Mouse (Mus musculus): Measurements from ENCODE around the gene Pcbp1. TPM values are rescaled to one million over a fixed set of nuclear protein-coding genes. Genes with fewer than 3 reads are reported as not detected.

The Pcbp1 gene
- polyA plus RNA-seq, 1 experiment: 314 TPM

- WGBS: 67% methylated on average over 4 of the region's 4 CpGs
- Histone ChIP-seq H3K4me3 (ENCODE audit: low read depth, low read length) (no peak overlapping the region), H3K36me3 (ENCODE audit: control insufficient read depth, insufficient read depth, low read length) (no peaks in the 10 kb centered on the region), H3K27ac (ENCODE audit: insufficient read depth, low read depth, low read length) (no peak overlapping the region), H3K4me1 (ENCODE audit: control insufficient read depth, insufficient read depth, insufficient read length, low read length) (peaks cover 9% of the 10 kb centered on the region; the same call in 1 of the 2 replicates), H3K27me3 (ENCODE audit: control insufficient read depth, insufficient read depth, low read length) (no peaks in the 10 kb centered on the region)
- TF ChIP-seq POLR2A (IDR thresholded peaks at IDR 0.05; ENCODE audit: low read depth, low read length): no peak
- no peak for TF ChIP-seq CTCF (IDR thresholded peaks at IDR 0.05; ENCODE audit: extremely low read depth, insufficient read length, insufficient replicate concordance, low read depth, low read length)
Observed at GRCm38 (mm10) chr6:86510979-86511378, 15.1 kb downstream of the Pcbp1 start.

GRCm38 (mm10) chr6:86509866-86510200 lies 16.3 kb downstream of the Pcbp1 start:
- H3K36me3 ChIP-seq (ENCODE audit: control insufficient read depth, insufficient read depth, low read length): no peaks in the 10 kb centered on the region
- no peak overlapping the region for H3K4me3 ChIP-seq (ENCODE audit: low read depth, low read length)
- no peak overlapping the region for H3K27ac ChIP-seq (ENCODE audit: insufficient read depth, low read depth, low read length)
- WGBS: 71% methylated on average over 3 of the region's 3 CpGs
- 0 out of 2 replicates have a peak, but pooled peaks cover 2% of the 10 kb centered on the region for H3K4me1 ChIP-seq (ENCODE audit: control insufficient read depth, insufficient read depth, insufficient read length, low read length)
- no peak for TF ChIP-seq POLR2A (IDR thresholded peaks at IDR 0.05; ENCODE audit: low read depth, low read length)
- TF ChIP-seq CTCF (IDR thresholded peaks at IDR 0.05; ENCODE audit: extremely low read depth, insufficient read length, insufficient replicate concordance, low read depth, low read length): no peak
- H3K27me3 ChIP-seq (ENCODE audit: control insufficient read depth, insufficient read depth, low read length): no peaks in the 10 kb centered on the region

DNA sequence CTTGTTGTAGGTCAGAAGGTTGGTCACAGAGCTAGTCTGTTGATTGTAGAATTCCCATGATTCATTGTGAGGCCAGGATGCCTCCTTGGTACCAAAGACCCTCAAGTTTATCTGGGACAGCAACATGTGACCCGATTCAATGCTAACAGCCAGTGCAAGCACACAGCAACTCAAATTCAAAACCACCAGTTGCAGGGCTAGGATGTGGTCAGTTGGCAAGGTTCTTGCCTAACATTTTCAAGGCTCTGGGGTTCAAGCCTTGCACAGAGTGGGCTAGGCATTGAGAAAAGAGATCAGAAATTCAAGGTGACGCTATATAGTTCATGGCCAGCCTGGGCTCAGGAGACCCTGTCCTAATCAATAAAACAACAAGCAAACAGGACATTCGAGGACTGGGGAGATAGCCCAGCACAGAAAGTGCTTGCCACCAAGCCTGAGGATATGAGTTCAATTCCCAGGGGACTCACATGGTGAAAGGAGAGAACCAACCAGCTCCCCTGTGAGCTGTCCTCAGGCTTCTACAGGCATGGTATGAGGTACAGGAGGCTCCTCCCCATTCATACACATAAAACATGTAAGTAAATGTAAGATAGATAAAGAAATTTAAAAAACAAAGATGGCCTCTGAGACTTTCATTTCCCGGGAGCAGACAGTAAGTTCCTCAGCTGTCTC lies 16.8 kb downstream of the Pcbp1 start:
- 79% methylated on average over 4 of the region's 4 CpGs for WGBS
- Histone ChIP-seq H3K27ac (ENCODE audit: insufficient read depth, low read depth, low read length) (no peak overlapping the region), H3K36me3 (ENCODE audit: control insufficient read depth, insufficient read depth, low read length) (no peaks in the 10 kb centered on the region), H3K4me3 (ENCODE audit: low read depth, low read length) (no peak overlapping the region), H3K4me1 (ENCODE audit: control insufficient read depth, insufficient read depth, insufficient read length, low read length) (no peaks in the 10 kb centered on the region), H3K27me3 (ENCODE audit: control insufficient read depth, insufficient read depth, low read length) (no peaks in the 10 kb centered on the region)
- TF ChIP-seq POLR2A (IDR thresholded peaks at IDR 0.05; ENCODE audit: low read depth, low read length) (no peak), CTCF (IDR thresholded peaks at IDR 0.05; ENCODE audit: extremely low read depth, insufficient read length, insufficient replicate concordance, low read depth, low read length) (no peak)

GRCm38 (mm10) chr6:86508736-86509135 lies 17.4 kb downstream of the Pcbp1 start:
- Histone ChIP-seq H3K27me3 (ENCODE audit: control insufficient read depth, insufficient read depth, low read length) (no peaks in the 10 kb centered on the region), H3K36me3 (ENCODE audit: control insufficient read depth, insufficient read depth, low read length) (no peaks in the 10 kb centered on the region), H3K4me3 (ENCODE audit: low read depth, low read length) (no peak overlapping the region), H3K27ac (ENCODE audit: insufficient read depth, low read depth, low read length) (no peak overlapping the region), H3K4me1 (ENCODE audit: control insufficient read depth, insufficient read depth, insufficient read length, low read length) (no peaks in the 10 kb centered on the region)
- TF ChIP-seq POLR2A (IDR thresholded peaks at IDR 0.05; ENCODE audit: low read depth, low read length): no peak
- TF ChIP-seq CTCF (IDR thresholded peaks at IDR 0.05; ENCODE audit: extremely low read depth, insufficient read length, insufficient replicate concordance, low read depth, low read length): no peak
- 87% methylated on average over 3 of the region's 3 CpGs for WGBS

DNA sequence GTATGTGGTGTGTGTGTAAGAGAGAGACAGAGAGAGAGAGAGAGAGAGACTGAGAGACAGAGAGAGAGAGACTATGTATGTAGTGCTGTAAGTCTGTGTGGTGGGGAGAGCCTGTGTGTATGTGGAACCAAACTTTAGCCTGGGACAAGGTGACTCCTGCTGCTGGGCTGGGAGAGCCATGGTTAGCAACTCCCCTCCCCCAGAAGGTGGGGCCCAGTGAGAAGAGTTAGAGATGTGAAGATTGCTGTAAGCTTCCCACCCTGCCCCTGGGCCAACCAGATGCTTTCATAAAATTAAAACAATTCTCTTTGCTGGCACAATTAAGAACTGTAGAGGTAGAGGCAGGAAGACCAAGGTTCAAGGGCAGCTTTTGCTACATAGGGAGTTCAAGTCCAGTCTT lies 19.0 kb downstream of the Pcbp1 start:
- TF ChIP-seq CTCF (IDR thresholded peaks at IDR 0.05; ENCODE audit: extremely low read depth, insufficient read length, insufficient replicate concordance, low read depth, low read length) (no peak), POLR2A (IDR thresholded peaks at IDR 0.05; ENCODE audit: low read depth, low read length) (no peak)
- no peak overlapping the region for H3K27ac ChIP-seq (ENCODE audit: insufficient read depth, low read depth, low read length)

DNA sequence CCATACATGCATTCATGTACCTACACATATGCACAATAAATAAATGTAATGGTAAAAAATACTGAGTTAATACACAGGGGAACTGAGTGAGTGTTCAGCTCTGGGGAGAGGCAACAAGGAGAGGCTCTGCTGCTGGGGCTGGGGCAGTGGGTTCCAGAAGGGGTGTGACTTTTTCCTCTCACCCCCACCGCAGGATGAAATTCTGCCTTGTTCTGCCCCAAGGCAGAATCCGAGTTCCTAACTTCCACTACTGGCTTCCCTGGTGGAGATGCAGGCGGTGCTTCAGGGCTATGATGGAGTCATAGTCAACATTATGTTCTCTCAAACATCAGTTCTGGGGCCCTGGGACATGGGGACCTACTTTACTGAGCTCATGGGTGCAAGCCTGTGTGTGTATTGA lies 19.8 kb downstream of the Pcbp1 start:
- WGBS: 90% methylated on average over 3 of the region's 3 CpGs
- H3K36me3 ChIP-seq (ENCODE audit: control insufficient read depth, insufficient read depth, low read length): no peaks in the 10 kb centered on the region
- H3K27ac ChIP-seq (ENCODE audit: insufficient read depth, low read depth, low read length): no peak overlapping the region
- H3K4me3 ChIP-seq (ENCODE audit: low read depth, low read length): no peak overlapping the region
- no peaks in the 10 kb centered on the region for H3K4me1 ChIP-seq (ENCODE audit: control insufficient read depth, insufficient read depth, insufficient read length, low read length)
- H3K27me3 ChIP-seq (ENCODE audit: control insufficient read depth, insufficient read depth, low read length): no peaks in the 10 kb centered on the region
- TF ChIP-seq POLR2A (IDR thresholded peaks at IDR 0.05; ENCODE audit: low read depth, low read length): no peak
- no peak for TF ChIP-seq CTCF (IDR thresholded peaks at IDR 0.05; ENCODE audit: extremely low read depth, insufficient read length, insufficient replicate concordance, low read depth, low read length)

More for the DNA sequence above, 19.0 kb downstream of the Pcbp1 start:
- Histone ChIP-seq H3K36me3 (ENCODE audit: control insufficient read depth, insufficient read depth, low read length) (no peaks in the 10 kb centered on the region), H3K4me1 (ENCODE audit: control insufficient read depth, insufficient read depth, insufficient read length, low read length) (no peaks in the 10 kb centered on the region), H3K4me3 (ENCODE audit: low read depth, low read length) (no peak overlapping the region), H3K27me3 (ENCODE audit: control insufficient read depth, insufficient read depth, low read length) (no peaks in the 10 kb centered on the region)

DNA sequence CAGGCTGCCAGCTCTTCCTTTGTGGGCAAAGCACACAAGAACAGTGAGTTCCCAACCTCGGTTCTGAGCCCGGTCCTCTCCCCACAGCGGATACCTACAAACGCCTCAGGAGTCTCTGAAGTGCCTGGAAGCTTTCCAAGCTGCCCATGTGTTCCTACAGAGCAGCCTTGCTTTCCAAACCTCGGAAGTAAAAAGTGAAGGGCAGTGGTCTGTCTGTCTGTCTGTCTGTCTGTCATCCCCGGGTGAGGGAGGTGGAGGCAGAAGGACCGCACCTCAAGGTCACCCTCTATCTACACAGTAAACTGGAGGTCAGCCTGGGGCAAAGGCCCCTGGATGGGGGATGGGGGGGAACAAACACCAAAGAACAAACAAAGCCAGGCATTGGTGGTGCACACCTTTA lies 20.4 kb downstream of the Pcbp1 start:
- no peak overlapping the region for H3K27ac ChIP-seq (ENCODE audit: insufficient read depth, low read depth, low read length)
- H3K27me3 ChIP-seq (ENCODE audit: control insufficient read depth, insufficient read depth, low read length): no peaks in the 10 kb centered on the region
- 42% methylated on average over 7 of the region's 7 CpGs for WGBS
- no peak for TF ChIP-seq POLR2A (IDR thresholded peaks at IDR 0.05; ENCODE audit: low read depth, low read length)
- no peaks in the 10 kb centered on the region for H3K36me3 ChIP-seq (ENCODE audit: control insufficient read depth, insufficient read depth, low read length)
- no peak overlapping the region for H3K4me3 ChIP-seq (ENCODE audit: low read depth, low read length)
- peaks cover 3% of the 10 kb centered on the region; the same call in 1 of the 2 replicates for H3K4me1 ChIP-seq (ENCODE audit: control insufficient read depth, insufficient read depth, insufficient read length, low read length)

All from small intestine, adult 2 months (tissue).